Mouse (Mus musculus) heart, adult 2 months (tissue): ENCODE data around the gene Kctd17. TPM values are rescaled to one million over a fixed set of nuclear protein-coding genes. Genes with fewer than 3 reads are reported as not detected.

ENCODE experiments used
- DNase-seq, 2 experiments: peaks; one replicate each; pipeline ENCODE4 v3.0.0; 2021
- H3K27ac ChIP-seq: fragments of 200-600 bp; 2 replicates; pipeline ENCODE4 v1.8.1; 2022
- H3K27me3 ChIP-seq: fragments of 200-500 bp; 2 replicates; pipeline ENCODE4 v1.6.1; 2012; ENCODE audit warnings: mild to moderate bottlenecking, low read length, inconsistent platforms, mixed read lengths; ENCODE audit not compliant: control insufficient read depth, insufficient read depth
- H3K36me3 ChIP-seq: fragments of 200-500 bp; 2 replicates; pipeline ENCODE4 v1.6.1; 2012; ENCODE audit warnings: low read length, inconsistent platforms; ENCODE audit not compliant: control insufficient read depth, insufficient read depth
- H3K4me1 ChIP-seq: fragments of 200-500 bp; 2 replicates; pipeline ENCODE4 v1.6.1; 2011; ENCODE audit warnings: low read length; ENCODE audit not compliant: control insufficient read depth, insufficient read depth
- H3K4me3 ChIP-seq: fragments of 200-600 bp; 2 replicates; pipeline ENCODE4 v1.8.1; 2022
- H3K79me2 ChIP-seq: fragments of 200-500 bp; replicated peaks from 2 replicates; pipeline ENCODE4 v1.6.1; 2012; ENCODE audit warnings: mild to moderate bottlenecking, inconsistent platforms, low read length, moderate library complexity, mixed read lengths; ENCODE audit not compliant: control insufficient read depth, insufficient read depth
- H3K9ac ChIP-seq: fragments of 200-500 bp; 2 replicates; pipeline ENCODE4 v1.6.1; 2012; ENCODE audit warnings: low read depth, mild to moderate bottlenecking, control low read depth, inconsistent platforms, low read length, mixed read lengths
- CTCF ChIP-seq: fragments of 200-600 bp; IDR thresholded peaks from 2 replicates; pipeline ENCODE4 v1.8.1; 2022; ENCODE audit warnings: antibody characterized with exemption, mild to moderate bottlenecking, moderate library complexity
- EP300 ChIP-seq: fragments of 200-500 bp; IDR thresholded peaks from 2 replicates; pipeline ENCODE4 v1.6.1; 2011; ENCODE audit warnings: low read depth, low read length, control low read depth; ENCODE audit not compliant: insufficient read depth
- POLR2A ChIP-seq: fragments of 200-500 bp; IDR thresholded peaks from 2 replicates; pipeline ENCODE4 v1.6.1; 2011; ENCODE audit warnings: mild to moderate bottlenecking, low read depth, low read length, control low read depth; ENCODE audit not compliant: insufficient read depth
- WGBS: fragments of 180-500 bp; shearing (Covaris S2); methylation state at CpG from one replicate; pipeline ENCODE4 v1.1.7; 2018; 5-methylcytosine and 5-hydroxymethylcytosine counted together
- intact Hi-C: fragments of 180-260 bp; cut with DNase I; formaldehyde crosslinking; loops from one replicate; pipeline ENCODE4 v1.15.1; 2025
- polyA plus RNA-seq: library from polyadenylated mRNA; depleted of rRNA; stranded (reverse); fragments of >200 nt; gene quantifications from 2 replicates; pipeline ENCODE4 v1.2.3, GENCODE M21; 2012; rRNA removed
- total RNA-seq, 2 experiments: library from RNA; stranded (reverse); gene quantifications; 2 replicates each; pipeline ENCODE4 v1.2.3; 2021

The Kctd17 gene
- total and polyA plus RNA-seq, 3 experiments: 18.4 to 66.1 (median 24.5) TPM

GRCm38 (mm10) chr15:78483311-78483710 lies 54.9 kb downstream of the Kctd17 start:
- 75% methylated on average over 4 of the region's 4 CpGs for WGBS

GRCm38 (mm10) chr15:78486564-78486963 lies 58.2 kb downstream of the Kctd17 start:
- H3K4me1 ChIP-seq: no peaks in the 10 kb centered on the region
- no peak overlapping the region for H3K9ac ChIP-seq
- no peak for TF ChIP-seq POLR2A
- no peak for TF ChIP-seq CTCF
- TF ChIP-seq EP300: no peak
- no peak overlapping the region for H3K27ac ChIP-seq
- 71% methylated on average over 1 of the region's 1 CpGs for WGBS
- no peaks in the 10 kb centered on the region for H3K79me2 ChIP-seq
- H3K36me3 ChIP-seq: no peaks in the 10 kb centered on the region
- no peak for DNase-seq
- intact Hi-C loops: no loop called here
- no peaks in the 10 kb centered on the region for H3K27me3 ChIP-seq
- H3K4me3 ChIP-seq: no peak overlapping the region

More at GRCm38 (mm10) chr15:78483311-78483710, 54.9 kb downstream of the Kctd17 start:
- Histone ChIP-seq H3K36me3 (no peaks in the 10 kb centered on the region), H3K27ac (no peak overlapping the region), H3K9ac (no peak overlapping the region), H3K79me2 (no peaks in the 10 kb centered on the region), H3K27me3 (no peaks in the 10 kb centered on the region), H3K4me1 (no peaks in the 10 kb centered on the region), H3K4me3 (no peak overlapping the region)
- intact Hi-C loops: no loop called here
- DNase-seq: no peak
- TF ChIP-seq POLR2A: no peak

- H3K79me2 ChIP-seq: no peaks in the 10 kb centered on the region
- TF ChIP-seq EP300 (no peak), CTCF (no peak), POLR2A (no peak)
- WGBS: 60% methylated on average over 4 of the region's 4 CpGs
- no peaks in the 10 kb centered on the region for H3K4me1 ChIP-seq
- intact Hi-C loops: no loop called here
- H3K27ac ChIP-seq: no peak overlapping the region
- no peaks in the 10 kb centered on the region for H3K27me3 ChIP-seq
- no peak for DNase-seq
- no peak overlapping the region for H3K9ac ChIP-seq
- no peaks in the 10 kb centered on the region for H3K36me3 ChIP-seq
- no peak overlapping the region for H3K4me3 ChIP-seq
These were observed 58.7 kb downstream of the Kctd17 start for GRCm38 (mm10) chr15:78487066-78487465.

Other genes starting within 250 kb of the Kctd17 start
- gene Pvalb, start 222.2 kb upstream of the Kctd17 start, total RNA-seq: under 1 TPM; 0.44 to 0.77 TPM
- gene Pvalb, start 222.2 kb upstream of the Kctd17 start, polyA plus RNA-seq: 0.37 and 0.56 TPM in 2 replicates
- 1 to 10 TPM; 1.6 to 1.8 TPM for gene Ncf4, start 183.8 kb upstream of the Kctd17 start, total RNA-seq
- 4.5 and 4.9 TPM in 2 replicates for gene Ncf4, start 183.8 kb upstream of the Kctd17 start, polyA plus RNA-seq
- under 1 TPM; 0.75 to 0.84 TPM for gene Csf2rb2, start 122.8 kb upstream of the Kctd17 start, total RNA-seq
- 1.2 and 1.6 TPM in 2 replicates for gene Csf2rb2, start 122.8 kb upstream of the Kctd17 start, polyA plus RNA-seq
- 1 to 10 TPM; 1.6 to 2.2 TPM for gene Csf2rb, start 102.8 kb upstream of the Kctd17 start, total RNA-seq
- gene Csf2rb, start 102.8 kb upstream of the Kctd17 start, polyA plus RNA-seq: 2.1 and 2.8 TPM in 2 replicates
- not detected for gene Tex33, start 32.7 kb upstream of the Kctd17 start, total RNA-seq
- gene Tex33, start 32.7 kb upstream of the Kctd17 start, polyA plus RNA-seq: 0.43 and 0.67 TPM in 2 replicates
- gene Tst, start 22.7 kb upstream of the Kctd17 start, total RNA-seq: 10 to 100 TPM; 19.1 to 23.2 TPM
- 30.3 and 41.7 TPM in 2 replicates for gene Tst, start 22.7 kb upstream of the Kctd17 start, polyA plus RNA-seq
- gene Mpst, start 22.1 kb upstream of the Kctd17 start, total RNA-seq: 10 to 100 TPM; 37.5 to 45.9 TPM
- gene Mpst, start 22.1 kb upstream of the Kctd17 start, polyA plus RNA-seq: 64.5 and 79.5 TPM in 2 replicates
- not detected for gene Tmprss6, start 40.1 kb downstream of the Kctd17 start, total RNA-seq
- 0.20 TPM in 1 of 2 replicates, not detected in the other for gene Tmprss6, start 40.1 kb downstream of the Kctd17 start, polyA plus RNA-seq
- gene Il2rb, start 66.7 kb downstream of the Kctd17 start, total RNA-seq: under 1 TPM; 0.31 to 0.55 TPM
- gene Il2rb, start 66.7 kb downstream of the Kctd17 start, polyA plus RNA-seq: 1.4 and 2.3 TPM in 2 replicates
- gene C1qtnf6, start 102.9 kb downstream of the Kctd17 start, total RNA-seq: 10 to 100 TPM; 14.1 to 17.0 TPM
- 20.8 and 40.5 TPM in 2 replicates for gene C1qtnf6, start 102.9 kb downstream of the Kctd17 start, polyA plus RNA-seq
- not detected for gene Sstr3, start 116.1 kb downstream of the Kctd17 start, total RNA-seq
- not detected in 2 replicates for gene Sstr3, start 116.1 kb downstream of the Kctd17 start, polyA plus RNA-seq
- gene Rac2, start 144.2 kb downstream of the Kctd17 start, total RNA-seq: 1 to 10 TPM; 4.5 to 8.7 TPM
- 7.7 and 44.7 TPM in 2 replicates for gene Rac2, start 144.2 kb downstream of the Kctd17 start, polyA plus RNA-seq
- gene Cyth4, start 168.5 kb downstream of the Kctd17 start, total RNA-seq: 1 to 10 TPM; 6.1 to 6.7 TPM
- 9.3 and 12.8 TPM in 2 replicates for gene Cyth4, start 168.5 kb downstream of the Kctd17 start, polyA plus RNA-seq